Mouse (Mus musculus): ENCODE measurements around the gene 9530077C05Rik.
"Not testable (repeated sequence)": the region's sequence is repeated elsewhere in the genome, so short reads cannot be mapped to it uniquely, and the experiment has no call there.

Gene 9530077C05Rik

DNA sequence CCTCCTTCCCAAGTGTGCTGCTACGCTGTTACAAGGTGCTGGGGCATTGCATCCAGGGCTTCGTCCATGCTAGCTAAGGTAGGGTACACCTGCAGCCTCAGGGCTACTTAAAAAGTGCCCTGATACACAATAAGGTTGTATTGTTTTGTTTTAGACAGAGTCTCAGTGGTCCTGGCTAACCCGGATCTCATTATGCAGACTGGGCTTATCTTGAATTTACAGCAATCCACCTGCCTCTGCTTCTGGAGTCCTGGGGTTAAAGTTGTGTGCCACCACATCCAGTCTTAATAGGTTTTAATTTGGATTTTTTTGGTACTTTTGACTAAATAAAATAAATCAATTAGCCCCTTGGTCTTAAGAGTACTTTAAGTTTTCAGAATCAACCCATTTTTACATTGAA is 8.6 kb downstream of the 9530077C05Rik start:
- DNase-seq, result no peak

DNA sequence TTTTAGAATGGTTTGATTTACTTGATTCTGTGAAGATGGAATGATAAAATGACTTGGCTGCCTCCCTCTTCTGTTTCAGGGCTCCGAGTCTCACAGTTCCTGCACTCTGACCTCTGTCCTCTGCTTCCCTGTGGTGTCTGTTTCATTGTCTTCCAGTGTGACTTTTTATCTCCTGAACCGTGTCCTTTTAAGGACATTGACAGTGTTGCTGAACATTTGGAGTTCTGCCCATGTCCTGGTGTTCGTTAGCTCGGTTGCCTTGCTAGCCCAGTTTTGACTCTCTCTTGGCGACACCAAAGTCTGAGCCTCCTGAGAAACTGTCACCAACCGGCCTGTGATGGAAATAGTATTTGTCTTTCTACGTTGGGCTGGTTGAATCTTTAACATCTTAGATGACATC is 9.2 kb downstream of the 9530077C05Rik start:
- peak in 1 of 2 experiments; percentile 37 for DNase-seq

DNA sequence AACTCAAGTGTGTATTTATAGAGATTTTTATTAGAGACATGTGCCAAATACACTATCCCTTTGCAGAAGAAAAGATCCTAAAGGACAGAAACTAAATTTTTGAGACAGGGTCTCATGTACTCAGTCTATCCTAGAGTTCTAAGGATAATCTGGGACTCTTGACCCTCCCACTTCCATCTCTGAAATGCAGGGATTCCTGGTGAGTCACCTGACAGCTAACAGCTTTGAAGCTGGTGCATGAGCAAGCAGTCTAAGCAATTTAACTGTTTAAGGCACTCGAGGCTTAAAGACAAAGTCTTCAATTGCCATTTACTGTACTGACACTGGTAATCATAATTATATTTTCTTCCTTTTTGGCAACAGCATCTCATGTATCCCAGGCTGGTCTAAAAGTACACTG is 11.2 kb downstream of the 9530077C05Rik start:
- no peak for DNase-seq

DNA sequence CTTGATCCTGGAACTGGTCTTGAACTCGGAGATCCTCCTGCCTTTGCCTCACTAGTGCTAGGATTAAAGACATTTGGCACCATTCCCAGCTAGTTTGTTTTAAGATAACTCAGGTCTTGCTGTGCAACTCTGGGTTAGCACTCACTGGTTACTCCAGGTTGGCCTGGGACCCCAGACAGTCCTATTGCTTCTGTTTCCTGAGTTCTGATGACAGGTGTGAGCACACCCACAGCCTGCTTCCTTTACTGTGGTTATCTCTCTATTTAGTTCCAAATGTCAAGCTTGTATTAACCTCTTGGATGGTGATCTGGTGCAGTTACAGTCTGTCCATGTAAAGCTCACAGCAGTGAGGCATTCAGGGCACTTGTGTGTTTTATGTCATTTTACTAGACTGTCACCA is 12.2 kb downstream of the 9530077C05Rik start:
- DNase-seq, result no peak

DNA sequence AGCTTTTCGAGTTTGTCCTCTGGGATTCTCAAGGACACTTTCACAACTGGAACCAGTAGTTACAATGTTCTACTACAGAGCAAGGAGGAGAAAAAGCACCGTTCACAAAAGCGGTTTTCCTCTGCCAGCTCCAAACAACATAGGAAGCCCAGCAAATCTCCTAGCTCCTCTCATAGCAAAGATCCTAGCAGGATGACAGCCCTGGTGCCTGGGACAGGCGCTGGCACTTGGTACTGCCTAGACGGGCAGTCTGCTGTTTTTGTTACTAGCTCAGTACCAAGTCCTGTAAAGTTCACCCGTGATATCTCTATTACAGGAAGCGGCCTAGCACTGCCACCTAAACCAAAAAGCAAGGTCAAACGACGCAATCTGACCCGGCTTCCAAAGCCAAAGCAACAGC is 12.9 kb downstream of the 9530077C05Rik start:
- DNase-seq, result no peak

DNA sequence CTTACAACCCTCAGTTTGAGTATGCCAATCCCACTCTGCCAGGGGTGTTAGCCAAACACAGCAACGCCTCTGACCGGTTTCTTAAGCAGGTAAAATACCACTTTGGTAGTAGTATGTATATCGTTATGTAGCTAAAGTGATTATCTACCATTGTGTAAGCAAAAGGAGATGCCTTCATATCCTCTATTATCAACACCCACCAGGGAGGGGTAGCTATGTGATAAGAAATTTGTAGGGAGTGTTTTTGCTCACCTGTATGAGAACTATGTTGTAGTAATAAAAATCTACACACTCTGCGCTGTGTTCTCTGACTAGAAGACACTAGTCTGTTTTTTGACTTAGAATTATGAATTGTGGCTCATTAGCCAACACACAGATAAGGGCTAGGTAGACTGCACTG is 13.4 kb downstream of the 9530077C05Rik start:
- no peak for DNase-seq

DNA sequence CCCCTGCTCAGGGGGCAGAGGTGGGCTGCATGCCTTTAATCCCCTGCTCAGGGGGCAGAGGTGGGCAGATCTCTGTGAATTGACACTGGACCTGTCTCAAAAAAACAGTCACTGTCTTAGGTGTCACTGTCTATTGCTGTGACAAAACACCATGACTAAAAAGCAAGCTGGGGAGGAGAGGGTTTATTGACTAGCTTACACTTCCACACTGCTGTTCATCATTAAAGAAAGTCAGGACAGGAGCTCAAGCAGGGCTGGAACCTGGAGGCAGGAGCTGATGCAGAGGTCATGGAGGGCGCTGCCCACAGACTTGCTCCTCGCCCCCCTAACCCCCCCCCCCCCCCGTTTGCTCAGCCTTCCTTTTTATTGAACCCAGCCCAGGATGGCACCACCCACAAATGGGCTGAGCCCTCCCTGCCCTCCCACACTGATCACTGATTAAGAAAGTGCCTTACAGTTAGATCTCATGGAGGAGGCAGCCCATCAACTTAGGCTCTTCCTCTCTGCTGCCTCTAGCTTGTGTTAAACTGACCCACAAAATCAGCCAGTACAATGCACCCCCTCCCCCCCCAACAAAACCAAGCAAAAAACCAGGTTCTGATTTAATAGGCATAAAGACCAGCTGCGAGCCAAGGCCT is 16.8 kb downstream of the 9530077C05Rik start:
- DNase-seq, result no peak

DNA sequence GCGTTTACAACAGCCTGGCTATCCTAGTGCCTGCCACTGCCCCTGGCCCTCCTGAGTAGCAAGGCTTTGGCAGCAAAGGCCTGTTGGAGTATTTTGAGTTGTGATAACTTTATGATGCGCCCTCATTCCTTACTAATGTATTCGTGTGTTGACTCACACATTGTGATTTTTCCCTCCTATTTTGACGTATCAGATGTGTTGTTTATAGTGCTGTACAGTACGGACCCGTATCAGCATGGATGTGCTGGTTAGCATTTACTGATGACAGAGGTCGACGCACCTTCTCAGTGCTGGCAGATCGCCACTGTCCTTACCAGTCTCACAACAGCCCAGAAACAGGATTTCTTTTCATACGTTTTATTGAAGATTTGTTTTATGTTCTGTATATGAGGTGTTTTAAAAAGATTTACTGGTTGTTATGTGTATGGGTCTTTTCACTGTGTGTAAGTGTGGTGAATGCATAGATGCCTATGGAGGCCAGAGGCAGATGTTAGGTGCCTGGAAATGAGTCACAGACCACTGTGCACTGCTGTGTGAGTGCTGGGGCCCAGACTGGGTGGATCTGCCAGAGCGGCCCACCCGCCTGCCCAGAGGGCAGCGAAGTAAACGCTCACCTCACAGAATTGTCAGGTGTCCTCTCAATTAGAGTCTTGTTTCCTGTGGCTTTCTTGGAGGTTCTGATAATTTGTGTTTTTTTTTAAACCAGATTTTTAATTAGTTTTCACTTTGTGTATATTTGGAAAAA is 17.5 kb downstream of the 9530077C05Rik start:
- DNase-seq, result no peak

DNA sequence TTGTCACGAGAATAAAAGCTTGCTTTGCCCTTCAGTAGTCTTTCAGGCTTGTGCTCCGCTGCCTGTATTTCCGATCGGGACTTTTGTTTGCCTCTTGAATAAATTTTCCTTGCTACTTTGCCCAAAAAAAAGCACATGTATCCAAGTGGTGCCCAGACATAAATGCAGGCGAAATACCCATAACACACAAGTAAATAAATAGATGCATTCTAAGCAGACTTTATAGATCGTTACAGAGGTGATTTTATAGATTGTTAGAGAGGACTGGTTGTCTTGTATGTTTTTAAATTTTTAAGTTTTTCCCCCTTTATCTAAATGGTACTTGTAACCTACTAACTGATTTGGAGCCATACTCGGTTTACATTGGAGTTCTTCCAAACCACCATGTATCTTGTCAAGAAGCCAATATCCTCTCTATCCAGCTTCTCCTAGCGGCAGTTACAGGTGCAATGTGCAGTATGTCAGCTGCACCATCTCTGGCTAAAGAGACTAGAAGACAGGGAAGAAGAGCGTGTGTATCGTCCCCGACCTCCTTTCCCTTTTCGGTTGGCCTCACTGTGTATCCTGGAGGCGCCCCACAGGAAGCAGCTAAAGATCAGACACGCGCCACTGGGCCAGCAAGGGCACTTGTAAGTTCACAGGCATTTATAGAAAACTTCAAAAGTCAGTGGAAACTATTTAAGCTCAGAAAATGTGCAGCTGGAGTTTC is 18.4 kb downstream of the 9530077C05Rik start:
- peak; percentile 17 to 52 for DNase-seq

DNA sequence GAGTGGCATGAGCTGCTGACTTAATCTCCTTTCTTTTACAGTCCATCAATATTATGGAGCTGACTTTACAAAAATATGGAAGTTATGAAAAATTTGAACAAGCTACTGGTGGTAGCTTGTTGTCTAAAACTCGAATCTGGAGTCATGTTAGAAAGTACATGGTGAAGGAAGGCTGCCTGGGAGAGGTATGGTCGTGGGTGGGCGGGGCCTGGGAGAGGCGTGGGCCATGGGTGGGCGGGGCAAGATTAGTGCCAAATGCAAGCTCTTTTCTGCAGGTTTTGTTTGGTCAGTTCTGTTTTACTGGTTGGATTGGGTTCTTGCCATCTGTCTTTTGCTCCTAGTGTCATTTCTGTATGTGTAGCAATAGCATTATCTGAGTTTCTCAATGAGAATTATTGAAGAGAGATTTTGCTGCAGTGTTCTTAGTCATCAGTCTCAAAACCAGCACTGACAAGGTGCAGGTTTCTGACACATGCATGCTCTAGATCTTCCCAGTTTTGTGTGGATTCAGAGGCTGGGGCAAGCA is 19.1 kb downstream of the 9530077C05Rik start:
- peak in 1 of 2 experiments; percentile 41 for DNase-seq

DNA sequence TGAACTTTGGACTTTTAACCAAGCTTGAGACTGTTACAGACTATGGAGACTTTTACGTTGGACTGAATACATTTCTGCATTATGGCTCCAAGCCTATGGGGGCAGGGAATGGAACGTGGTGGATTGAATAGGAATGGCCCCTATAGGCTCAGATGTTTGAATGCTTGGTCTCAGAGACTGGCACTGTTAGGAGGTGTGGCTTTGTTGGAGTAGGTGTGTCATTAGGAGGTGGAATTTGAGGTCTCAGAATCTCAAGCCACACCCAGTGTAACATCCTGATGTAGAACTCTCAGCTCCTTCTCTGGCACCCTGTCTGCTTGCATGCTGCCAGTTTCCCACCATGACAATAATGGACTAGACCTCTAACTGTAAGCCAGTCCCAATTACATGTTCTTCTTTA is 21.9 kb downstream of the 9530077C05Rik start:
- DNase-seq, result no peak

DNA sequence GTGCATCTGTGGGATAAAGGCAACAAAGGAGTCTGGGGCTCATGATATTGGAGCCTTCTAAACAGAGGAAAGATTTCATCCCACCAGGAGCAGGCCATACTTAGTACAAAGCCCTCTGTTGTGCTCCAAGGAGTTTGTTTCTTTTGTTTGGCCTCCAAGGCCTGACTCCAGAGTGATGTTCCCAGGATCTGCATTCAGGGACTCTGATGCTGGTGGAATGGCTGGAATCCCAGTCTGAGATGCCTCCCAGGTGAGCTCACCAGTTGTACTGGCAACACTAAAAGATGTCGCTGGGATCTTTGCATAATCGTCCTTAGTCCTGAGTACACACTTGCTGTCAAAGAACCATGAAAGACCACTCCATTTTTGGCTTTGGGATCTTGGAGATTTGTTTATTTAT is 22.8 kb downstream of the 9530077C05Rik start:
- DNase-seq, result no peak

DNA sequence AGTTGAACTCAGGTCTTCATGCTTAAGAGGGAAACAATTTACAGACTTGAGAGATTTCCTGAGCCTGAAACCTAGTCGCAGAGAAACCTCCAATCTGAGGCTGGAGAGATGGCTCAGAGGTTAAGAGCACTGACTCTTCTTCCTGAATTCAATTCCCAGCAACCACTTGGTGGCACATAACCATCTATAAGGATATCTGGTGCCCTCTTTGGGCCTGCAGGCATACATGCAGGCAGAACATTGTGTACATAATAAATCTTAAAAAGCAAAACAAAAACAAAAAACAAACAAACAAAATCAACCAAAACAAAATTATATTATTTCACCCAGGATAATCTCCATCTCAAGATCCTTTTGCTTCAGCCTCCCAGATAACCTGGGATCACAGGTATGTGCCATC is 27.5 kb downstream of the 9530077C05Rik start:
- no peak for DNase-seq

DNA sequence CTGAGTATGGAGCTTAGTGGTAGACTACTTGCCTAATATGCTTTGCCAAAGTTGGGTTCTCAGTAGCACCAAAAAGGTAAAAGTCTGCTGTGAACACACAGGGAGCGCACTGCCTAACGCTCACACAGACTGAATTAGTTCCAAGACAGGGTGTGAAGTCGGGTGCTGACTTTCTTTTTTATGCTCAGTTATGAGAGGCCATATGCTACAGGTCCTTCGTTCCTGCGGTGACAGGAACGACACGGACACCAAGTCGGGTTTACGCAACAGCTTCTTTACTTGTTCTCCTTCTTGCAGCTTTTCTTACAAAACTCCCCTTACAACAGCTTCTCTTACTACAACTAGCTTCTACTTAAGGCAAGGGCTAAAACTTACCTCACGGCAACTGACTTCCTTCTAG is 31.8 kb downstream of the 9530077C05Rik start:
- no peak for DNase-seq

DNA sequence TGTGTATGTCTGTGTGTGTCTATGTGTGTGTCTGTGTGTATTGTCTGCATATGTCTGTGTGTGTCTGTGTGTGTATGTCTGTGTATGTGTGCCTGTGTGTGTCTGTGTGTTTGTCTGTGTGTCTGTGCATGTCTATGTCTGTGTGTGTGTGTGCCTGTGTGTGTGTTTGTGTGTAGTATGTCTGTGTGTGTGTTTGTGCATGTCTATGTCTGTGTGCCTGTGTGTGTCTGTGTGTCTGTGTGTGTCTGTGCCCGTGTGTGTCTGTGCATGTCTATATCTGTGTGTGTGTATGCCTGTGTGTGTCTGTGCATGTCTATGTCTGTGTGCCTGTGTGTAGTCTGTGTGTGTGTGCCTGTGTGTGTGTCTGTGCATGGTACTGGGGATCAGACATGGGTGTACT is 33.8 kb downstream of the 9530077C05Rik start:
- DNase-seq, result no peak

DNA sequence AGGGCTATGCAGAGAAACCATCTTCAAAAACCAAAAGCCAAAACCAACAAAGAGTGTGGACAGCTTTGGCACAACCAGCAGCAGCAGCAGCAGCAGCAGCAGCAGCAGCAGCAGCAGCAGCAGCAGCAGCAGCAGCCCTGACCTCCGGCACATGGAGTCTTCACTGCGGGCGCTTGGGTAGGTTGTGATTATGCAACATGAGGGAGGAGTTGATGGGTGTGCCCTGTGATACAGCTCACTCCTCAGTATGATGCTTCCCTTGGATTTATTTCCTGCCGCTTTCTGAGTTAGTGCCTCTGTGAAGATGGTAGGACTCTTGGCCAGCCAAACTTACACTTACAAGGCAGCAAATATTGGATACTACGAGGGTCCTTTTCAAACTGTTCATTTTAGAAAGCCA is 35.9 kb downstream of the 9530077C05Rik start:
- DNase-seq, result no peak

DNA sequence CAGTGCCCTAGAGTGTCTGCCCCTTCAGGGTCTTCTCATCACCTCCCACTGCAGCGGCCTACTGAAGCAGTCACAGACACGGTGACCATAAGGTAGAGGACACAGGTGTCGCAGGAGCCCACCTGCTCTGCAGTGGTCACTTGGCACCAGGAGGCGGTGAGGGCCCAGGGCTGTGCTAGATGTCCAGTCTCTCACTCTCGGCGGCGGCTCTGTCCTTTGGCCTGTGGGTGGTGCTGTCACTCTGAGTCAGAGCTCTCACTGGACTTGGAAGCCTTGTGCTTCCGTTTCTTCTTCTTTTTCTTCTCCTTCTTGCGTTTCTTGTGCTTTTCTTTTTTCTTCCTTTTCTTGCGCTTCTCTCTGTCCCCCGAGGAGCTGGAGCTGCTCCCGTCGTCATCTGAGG is 37.1 kb downstream of the 9530077C05Rik start:
- DNase-seq, result peak in 1 of 2 experiments; percentile 35

DNA sequence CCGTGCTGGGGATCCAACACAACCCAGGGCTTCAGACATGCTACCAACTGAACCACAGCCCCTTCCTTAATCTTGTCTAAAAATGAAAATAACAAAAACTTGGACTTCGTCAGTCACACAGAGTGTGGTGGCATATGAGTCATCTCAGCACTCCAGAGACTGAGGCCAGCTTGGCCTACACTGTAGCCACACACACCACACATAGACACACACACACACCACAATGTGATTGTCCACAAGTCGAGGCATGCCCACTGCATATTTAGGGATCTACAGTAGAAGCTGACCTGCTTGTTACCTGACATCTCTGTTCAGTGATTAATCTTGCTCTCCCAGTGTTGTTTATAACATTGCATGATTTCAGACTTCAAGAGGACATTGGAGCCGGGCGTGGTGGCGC is 37.9 kb downstream of the 9530077C05Rik start:
- no peak for DNase-seq

DNA sequence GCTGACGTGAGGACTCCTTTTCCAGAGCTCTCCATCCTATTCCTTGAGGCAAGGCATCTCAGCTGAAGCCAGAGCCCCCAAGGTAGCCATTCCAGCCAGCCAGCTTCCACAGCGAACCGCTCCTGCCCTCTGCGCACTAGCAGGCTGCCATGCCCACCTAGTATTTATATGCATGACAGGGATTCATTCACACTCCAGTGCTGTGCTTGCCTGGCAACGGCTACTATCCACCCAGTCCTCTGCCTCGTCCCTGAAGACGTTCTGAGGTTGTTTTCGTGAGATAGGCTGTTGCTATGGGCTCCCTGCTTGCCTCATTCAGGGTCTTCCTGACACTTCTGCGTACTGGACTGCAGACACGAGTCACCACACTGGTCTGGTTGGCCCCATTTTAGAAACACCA is 41.4 kb downstream of the 9530077C05Rik start:
- no peak for DNase-seq

DNA sequence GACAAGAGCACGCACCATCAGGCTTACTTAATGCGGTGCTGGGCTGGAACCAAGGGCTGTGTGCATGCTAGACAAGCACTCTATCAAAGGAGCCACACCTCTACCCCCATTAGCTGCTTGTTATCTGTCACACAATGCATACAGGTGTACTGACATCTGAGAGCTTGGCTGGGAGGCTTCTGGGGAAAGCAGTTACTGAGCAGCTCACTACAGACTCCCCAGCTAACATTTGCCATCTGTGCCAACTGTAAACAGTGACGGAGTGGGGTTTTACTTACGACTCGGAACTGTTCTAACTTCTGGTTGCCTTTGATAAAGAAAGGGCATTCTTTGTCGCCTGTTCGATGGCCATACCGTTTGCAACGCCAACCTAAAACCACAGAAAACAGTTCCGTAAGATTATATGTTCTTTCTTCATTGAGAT is 42.2 kb downstream of the 9530077C05Rik start:
- DNase-seq, result no peak

DNA sequence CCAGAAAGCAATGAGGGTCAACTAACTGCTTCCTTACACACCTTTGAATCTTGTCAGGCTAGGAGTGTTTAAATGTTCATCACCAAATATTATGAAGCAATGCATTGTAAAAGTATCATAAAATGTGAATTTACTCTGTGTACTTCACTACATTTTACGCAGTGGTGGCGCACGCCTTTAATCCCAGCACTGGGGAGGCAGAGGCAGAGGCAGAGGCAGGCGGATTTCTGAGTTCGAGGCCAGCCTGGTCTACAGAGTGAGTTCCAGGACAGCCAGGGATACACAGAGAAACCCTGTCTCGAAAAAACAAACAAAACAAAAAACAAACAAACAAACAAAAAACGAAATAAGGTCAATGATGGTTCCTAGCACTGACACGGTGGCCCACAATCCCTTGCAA is 42.7 kb downstream of the 9530077C05Rik start, which contains the start of gene Gm17545:
Gene Gm17545, plus strand, starts transcription at position 301 of the 400 bp plus-strand sequence.
- DNase-seq, result not testable (repeated sequence)

DNA sequence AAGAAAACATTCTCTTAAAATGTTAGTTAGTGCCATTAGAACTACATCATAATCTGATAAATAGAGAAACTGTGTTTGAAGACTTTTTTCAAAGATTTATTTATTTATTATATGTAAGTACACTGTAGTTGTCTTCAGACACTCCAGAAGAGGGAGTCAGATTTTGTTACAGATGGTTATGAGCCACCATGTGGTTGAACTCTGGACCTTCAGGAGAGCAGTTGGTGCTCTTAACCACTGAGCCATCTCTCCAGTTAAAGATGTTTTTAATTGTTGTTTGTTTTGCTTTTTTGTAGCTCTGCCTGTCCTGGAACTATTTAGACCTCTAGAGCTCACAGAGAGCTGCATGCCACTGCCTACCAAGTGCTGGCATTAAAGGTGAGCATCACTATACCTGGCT is 43.7 kb downstream of the 9530077C05Rik start:
- DNase-seq, result no peak

DNA sequence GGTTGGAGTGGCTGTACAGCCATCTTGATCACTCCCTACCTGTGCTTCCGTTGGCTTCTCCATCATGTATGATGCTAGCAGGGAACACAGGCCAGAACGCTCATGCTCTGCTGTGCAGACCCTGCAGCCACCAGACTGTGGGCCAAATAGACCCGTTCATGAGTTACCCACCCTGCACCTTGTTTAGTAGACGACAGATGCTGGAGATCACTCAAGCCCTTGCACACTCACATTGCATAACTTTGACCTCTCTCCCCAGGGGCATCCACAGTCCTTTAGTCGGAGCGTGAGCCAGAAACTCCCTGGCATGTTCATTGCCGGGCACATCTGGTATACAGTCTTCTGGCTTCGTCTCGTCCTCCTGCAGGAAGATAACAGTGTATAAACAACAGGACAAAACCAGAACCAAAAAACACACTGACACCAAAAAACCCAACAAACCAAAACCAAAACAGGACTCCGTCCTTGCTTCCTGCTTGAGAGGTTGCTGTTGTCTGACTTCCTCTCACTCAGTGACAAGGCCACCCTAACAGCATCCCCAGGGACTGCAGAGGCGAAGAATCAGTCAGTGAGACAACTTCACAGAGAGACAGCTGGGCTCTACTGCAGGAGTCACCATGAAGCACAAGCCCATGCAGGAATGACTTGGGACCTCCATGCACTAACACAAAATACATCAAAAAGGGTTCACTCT is 46.0 kb downstream of the 9530077C05Rik start:
- peak; percentile 14 to 20 for DNase-seq
